Mouse (Mus musculus): ENCODE results near the gene Rpl36-ps4.

GRCm38 (mm10) chr17:87878556-87879483, 42.0 kb upstream of the Rpl36-ps4 start:
- no peak for TF ChIP-seq CTCF (IDR thresholded peaks at IDR 0.05; ENCODE audit: low read depth)
- no peak for TF ChIP-seq EP300 (optimal IDR thresholded peaks at IDR 0.05)
